22 mouse cellular contexts compared by ENCODE assay signal in genomic region chr3:68592575-68592974, GRCm38 (mm10).
A peak's percentile ranks its signal among the peaks of the same experiment; 100 is the strongest.
DNase-seq lines count a peak whose midpoint lies in the region; ATAC-seq and TF ChIP-seq lines count a peak whose summit lies in the region.
"Had no signal": no experiment of that assay in that cellular context is flagged by ENCODE, and none has a peak within 500 bp of the region (broad histone marks: within the 10 kb centered on the region; RNA-seq: fewer than 3 reads in every experiment).

No protein-coding gene starts in this region.

- no peak overlapping the region for H3K4me2 ChIP-seq in embryonic facial prominence, embryonic 15.5 days (replicated peaks)
- H3K4me2 ChIP-seq in hindbrain, postnatal 0 days (ENCODE audit: low read depth, low read length) = no peak overlapping the region
- H3K4me2 ChIP-seq: embryonic facial prominence, embryonic 13.5 days; midbrain, embryonic 15.5 days; neural tube, embryonic 12.5 days had no signal

- no peak for DNase-seq in embryonic facial prominence, embryonic 10.5 days (ENCODE audit: low spot score)
- no peak for DNase-seq in hindbrain, embryonic 10.5 days (ENCODE audit: low spot score)
- DNase-seq in hindbrain, postnatal 0 days (ENCODE audit: low spot score) = no peak
- no peak for DNase-seq in left cerebral cortex, adult 2 months (ENCODE audit: extremely low spot score in 1 of 2, low spot score in 2 of 2)
- DNase-seq in left cerebral cortex, postnatal 10 days (ENCODE audit: extremely low spot score in 1 of 2, low spot score in 2 of 2) = no peak
- DNase-seq: adrenal gland, postnatal 10 days; cerebellum, adult 18-20 months; cerebellum, postnatal 14 days; gastrocnemius, postnatal 36 days; kidney, adult 2 months; kidney, postnatal 25 days; right cerebral cortex, postnatal 14 days; thymus, adult 2 months had no signal

- no peak for TF ChIP-seq POLR2A in cortical plate, adult 2 months (IDR thresholded peaks at IDR 0.05; ENCODE audit: extremely low read depth, insufficient read depth, low read length)

- H3K9me3 ChIP-seq in embryonic facial prominence, embryonic 15.5 days (replicated peaks) = no peaks in the 10 kb centered on the region
- no peaks in the 10 kb centered on the region for H3K9me3 ChIP-seq in embryonic facial prominence, embryonic 10.5 days
- no peaks in the 10 kb centered on the region for H3K9me3 ChIP-seq in hindbrain, embryonic 10.5 days
- no peaks in the 10 kb centered on the region for H3K9me3 ChIP-seq in hindbrain, postnatal 0 days (ENCODE audit: low read length)
- H3K9me3 ChIP-seq: embryonic facial prominence, embryonic 13.5 days; midbrain, embryonic 15.5 days; neural tube, embryonic 12.5 days had no signal

- no peaks in the 10 kb centered on the region for H3K36me3 ChIP-seq in embryonic facial prominence, embryonic 15.5 days
- H3K36me3 ChIP-seq in embryonic facial prominence, embryonic 10.5 days (replicated peaks) = peaks cover 4% of the 10 kb centered on the region
- peaks cover 5% of the 10 kb centered on the region; the same call in 1 of the 2 replicates for H3K36me3 ChIP-seq in hindbrain, embryonic 10.5 days
- H3K36me3 ChIP-seq in hindbrain, postnatal 0 days (ENCODE audit: insufficient read depth, low read length) = peaks cover 3% of the 10 kb centered on the region; the same call in 1 of the 2 replicates
- H3K36me3 ChIP-seq: embryonic facial prominence, embryonic 13.5 days; midbrain, embryonic 15.5 days had no signal

- no peaks in the 10 kb centered on the region for H3K27me3 ChIP-seq in embryonic facial prominence, embryonic 15.5 days
- no peaks in the 10 kb centered on the region for H3K27me3 ChIP-seq in embryonic facial prominence, embryonic 10.5 days (replicated peaks; ENCODE audit: low read depth, poor library complexity, severe bottlenecking)
- H3K27me3 ChIP-seq in hindbrain, embryonic 10.5 days (ENCODE audit: insufficient read depth, poor library complexity, severe bottlenecking) = no peaks in the 10 kb centered on the region
- H3K27me3 ChIP-seq in hindbrain, postnatal 0 days (ENCODE audit: insufficient read depth, low read length) = no peaks in the 10 kb centered on the region
- H3K27me3 ChIP-seq: embryonic facial prominence, embryonic 13.5 days; midbrain, embryonic 15.5 days; neural tube, embryonic 12.5 days had no signal

- no peak for TF ChIP-seq CTCF in hindbrain, postnatal 0 days (IDR thresholded peaks at IDR 0.05; ENCODE audit: low read depth)
- TF ChIP-seq CTCF in left cerebral cortex, adult 2 months (IDR thresholded peaks at IDR 0.05) = no peak
- no peak for TF ChIP-seq CTCF in cortical plate, adult 2 months (IDR thresholded peaks at IDR 0.05; ENCODE audit: extremely low read depth, insufficient read depth, low read length)

- H3K9ac ChIP-seq in embryonic facial prominence, embryonic 15.5 days = no peak overlapping the region
- no peak overlapping the region for H3K9ac ChIP-seq in hindbrain, postnatal 0 days (replicated peaks; ENCODE audit: low read length)
- H3K9ac ChIP-seq: embryonic facial prominence, embryonic 13.5 days; midbrain, embryonic 15.5 days; neural tube, embryonic 12.5 days had no signal

- intact Hi-C loops in left cerebral cortex, adult 2 months (cut with DNase I) = loop anchor here (5.0 kb wide), 1 partner anchor 85 kb away; no protein-coding TSS in a partner anchor
- intact Hi-C loops in left cerebral cortex, postnatal 10 days (cut with DNase I) = no loop called here

- peak; percentile 55 for ATAC-seq in embryonic facial prominence, embryonic 15.5 days (ENCODE audit: insufficient number of reproducible peaks, low FRiP score, low TSS enrichment, low read depth)
- no peak for ATAC-seq in hindbrain, postnatal 0 days
- ATAC-seq in activated CD4-positive, CD25-positive, alpha-beta regulatory T cell, adult 4 months = no peak
- ATAC-seq: forebrain, embryonic 16.5 days; midbrain, embryonic 15.5 days had no signal

- no peak overlapping the region for H3K27ac ChIP-seq in embryonic facial prominence, embryonic 15.5 days (replicated peaks)
- H3K27ac ChIP-seq in embryonic facial prominence, embryonic 10.5 days (replicated peaks) = no peak overlapping the region
- peak overlapping the region; percentile 29; the same call in 1 of the 2 replicates for H3K27ac ChIP-seq in hindbrain, embryonic 10.5 days
- no peak overlapping the region for H3K27ac ChIP-seq in hindbrain, postnatal 0 days
- H3K27ac ChIP-seq in left cerebral cortex, adult 2 months = peak overlapping the region; percentile 58
- 0 out of 2 replicates have a peak overlapping the region, but pooled peaks have one; percentile 17 for H3K27ac ChIP-seq in cortical plate, adult 2 months (ENCODE audit: insufficient read depth, low read length)
- H3K27ac ChIP-seq: embryonic facial prominence, embryonic 13.5 days; macrophage; midbrain, embryonic 15.5 days; neural tube, embryonic 12.5 days; stomach, postnatal 0 days had no signal

- no peak overlapping the region for H3K4me3 ChIP-seq in embryonic facial prominence, embryonic 15.5 days (replicated peaks)
- no peak overlapping the region for H3K4me3 ChIP-seq in embryonic facial prominence, embryonic 10.5 days
- no peak overlapping the region for H3K4me3 ChIP-seq in hindbrain, embryonic 10.5 days
- H3K4me3 ChIP-seq in hindbrain, postnatal 0 days (ENCODE audit: low read length) = no peak overlapping the region
- no peak overlapping the region; the same call in 1 of the 2 replicates for H3K4me3 ChIP-seq in left cerebral cortex, adult 2 months
- H3K4me3 ChIP-seq in cortical plate, adult 2 months (ENCODE audit: insufficient read depth, low read length) = no peak overlapping the region
- H3K4me3 ChIP-seq: embryonic facial prominence, embryonic 13.5 days; midbrain, embryonic 15.5 days; neural tube, embryonic 12.5 days had no signal

- H3K4me1 ChIP-seq in embryonic facial prominence, embryonic 15.5 days = 0 out of 2 replicates have a peak, but pooled peaks cover 6% of the 10 kb centered on the region
- peaks cover 46% of the 10 kb centered on the region for H3K4me1 ChIP-seq in embryonic facial prominence, embryonic 10.5 days
- H3K4me1 ChIP-seq in hindbrain, embryonic 10.5 days (replicated peaks) = peaks cover 39% of the 10 kb centered on the region
- H3K4me1 ChIP-seq in hindbrain, postnatal 0 days (ENCODE audit: insufficient read depth, low read length) = no peaks in the 10 kb centered on the region; the same call in 1 of the 2 replicates
- peaks cover 21% of the 10 kb centered on the region for H3K4me1 ChIP-seq in cortical plate, adult 2 months (ENCODE audit: control insufficient read depth, insufficient read depth, low read length)

- 73% methylated on average over 10 of the region's 10 CpGs for WGBS in embryonic facial prominence, embryonic 15.5 days
- 78% methylated on average over 10 of the region's 10 CpGs for WGBS in embryonic facial prominence, embryonic 10.5 days
- 83% methylated on average over 10 of the region's 10 CpGs for WGBS in hindbrain, embryonic 10.5 days
- 82% methylated on average over 10 of the region's 10 CpGs for WGBS in hindbrain, postnatal 0 days

Comparison
In these comparisons a context has a peak if more than half of its experiments do, and no peak if none do; other contexts are left out.
1. H3K27ac ChIP-seq: peak in hindbrain, embryonic 10.5 days (single experiment), left cerebral cortex, adult 2 months (single experiment) and cortical plate, adult 2 months (single experiment); none in embryonic facial prominence, embryonic 15.5 days (single experiment), embryonic facial prominence, embryonic 10.5 days (single experiment) and hindbrain, postnatal 0 days (single experiment).